In genomic region chr2:144458975-144459754, GRCm38 (mm10) we compare ENCODE assay signal across 8 mouse cellular contexts.
DNase-seq lines count a peak whose midpoint lies in the region; ATAC-seq lines count a peak whose summit lies in the region.

No protein-coding gene starts in this region.

- ATAC-seq in hindbrain, embryonic 14.5 days (ENCODE audit: low FRiP score): peak; percentile 98

- peak overlapping the region; percentile 47 for H3K4me3 ChIP-seq in hindbrain, embryonic 14.5 days (replicated peaks; ENCODE audit: low read length)

- peak overlapping the region; percentile 70 for H3K27ac ChIP-seq in hindbrain, embryonic 14.5 days

- peak overlapping the region; percentile 60 for H3K9ac ChIP-seq in hindbrain, embryonic 14.5 days

- 5% methylated on average over 25 of the region's 25 CpGs for WGBS in hindbrain, embryonic 14.5 days

- peaks cover 12% of the 10 kb centered on the region for H3K4me1 ChIP-seq in hindbrain, embryonic 14.5 days (replicated peaks; ENCODE audit: control insufficient read depth, insufficient read depth, low read length)

- H3K9me3 ChIP-seq in hindbrain, embryonic 14.5 days (ENCODE audit: control insufficient read depth, low read length): no peaks in the 10 kb centered on the region

- peak; percentile 87 for DNase-seq in NIH3T3 (ENCODE audit: low read depth)
- peak; percentile 91 for DNase-seq in cerebellum, adult 9-11 months
- DNase-seq in frontal cortex, postnatal 25 days (ENCODE audit: low spot score in 2 of 2): peak; percentile 83
- DNase-seq in hindbrain, embryonic 14.5 days (ENCODE audit: low spot score): peak; percentile 81
- peak; percentile 68 to 70 for DNase-seq in layer of hippocampus, postnatal 25 days (ENCODE audit: extremely low spot score in 1 of 2, low spot score in 1 of 2)
- peak; percentile 79 for DNase-seq in lung, postnatal 14 days
- DNase-seq in ovary, postnatal 36 days (ENCODE audit: low spot score): peak; percentile 80
- peak; percentile 78 for DNase-seq in thymus, postnatal 14 days

- H3K36me3 ChIP-seq in hindbrain, embryonic 14.5 days (replicated peaks; ENCODE audit: control insufficient read depth, insufficient read depth): no peaks in the 10 kb centered on the region

- H3K4me2 ChIP-seq in hindbrain, embryonic 14.5 days (replicated peaks): peak overlapping the region; percentile 56

- peaks cover 24% of the 10 kb centered on the region for H3K27me3 ChIP-seq in hindbrain, embryonic 14.5 days (ENCODE audit: control insufficient read depth, insufficient read depth, low read length)

Comparison
In these comparisons a context has a peak if more than half of its experiments do, and no peak if none do; other contexts are left out.
1. Peak in every context shown above with its lines: DNase-seq, ATAC-seq, H3K4me3 ChIP-seq and H3K27ac ChIP-seq.